Mouse (Mus musculus): ENCODE measurements at regions not wholly inside any gene's neighbourhood (a gene's known extent, or its start where the extent isn't known, plus 50 kb on each side); places are given as distances from the start of the nearest gene placed in this dataset.

DNA sequence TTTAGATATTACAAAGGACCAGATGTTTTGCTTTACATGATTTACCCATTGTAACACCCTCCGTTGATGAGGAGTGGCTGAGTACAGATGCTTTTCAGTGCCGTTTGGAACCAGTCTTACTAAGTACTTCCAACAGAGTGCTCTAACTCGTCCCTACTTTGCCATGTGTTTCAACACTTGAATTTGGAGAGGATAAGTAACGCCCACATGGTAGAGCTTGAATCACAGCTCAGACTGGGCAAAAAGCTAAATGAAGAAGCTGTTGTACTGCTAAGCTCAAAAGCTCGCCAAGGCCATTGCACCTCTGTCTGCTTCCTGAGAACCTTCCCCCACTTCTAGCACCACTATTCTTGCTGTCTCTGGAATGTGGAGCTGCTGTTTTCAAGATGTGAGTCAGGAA is 471.1 kb downstream of the Nfib start:
- intact Hi-C loops (cut with DNase I) = no loop called here

GRCm38 (mm10) chr4:82226197-82227119 is 479.1 kb downstream of the Nfib start:
- intact Hi-C loops (cut with DNase I) = no loop called here
- DNase-seq = no peak

More for the DNA sequence above, 471.1 kb downstream of the Nfib start:
- DNase-seq = no peak

DNA sequence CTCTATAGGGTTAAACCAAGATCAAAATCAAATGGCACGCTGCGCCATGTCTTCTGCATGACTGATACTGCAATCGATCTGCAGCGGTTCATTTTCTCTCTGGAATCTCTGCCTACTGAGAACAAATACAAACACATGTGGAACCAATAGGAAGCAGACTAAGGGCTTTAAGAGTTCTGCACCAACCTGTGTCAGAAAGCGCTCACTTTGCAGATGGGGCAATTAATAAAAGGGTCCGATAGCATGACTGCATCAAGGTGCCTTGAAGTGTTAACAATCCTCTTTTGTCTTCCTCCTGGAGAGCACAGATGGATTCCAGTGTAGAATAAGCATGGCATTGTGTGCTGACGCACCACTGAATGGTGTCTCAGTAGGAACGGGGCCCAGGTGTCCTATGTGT is 484.8 kb downstream of the Nfib start:
- intact Hi-C loops (cut with DNase I) = no loop called here

DNA sequence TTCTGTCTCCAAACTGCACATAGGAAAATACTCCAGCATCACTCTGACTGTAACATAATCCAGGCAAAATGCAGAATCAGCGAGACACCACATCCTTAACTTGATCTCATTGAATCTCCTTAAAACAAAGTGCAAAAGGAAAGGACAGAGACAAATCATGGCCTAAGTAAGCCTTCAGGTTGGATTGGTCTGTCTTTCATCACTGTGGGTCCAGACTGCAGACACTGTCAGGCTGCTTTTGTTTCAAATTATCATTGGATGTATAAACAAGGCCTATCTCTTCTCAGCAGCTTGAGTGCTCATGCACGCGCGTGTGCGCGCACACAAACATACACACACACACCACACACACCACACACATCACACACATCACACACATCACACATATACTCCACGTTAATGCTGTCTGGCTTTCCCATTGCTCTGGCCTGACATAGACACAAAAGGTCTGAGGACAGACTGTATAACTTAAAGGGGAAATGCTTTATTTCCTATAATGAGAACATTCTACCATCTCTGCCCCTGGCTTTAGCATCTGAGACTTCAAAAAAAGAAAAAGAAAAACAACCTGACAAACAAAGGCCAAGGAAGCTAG is 485.3 kb downstream of the Nfib start:
- intact Hi-C loops (cut with DNase I) = no loop called here
- no peak for DNase-seq

More for the DNA sequence above, 484.8 kb downstream of the Nfib start:
- no peak for DNase-seq

DNA sequence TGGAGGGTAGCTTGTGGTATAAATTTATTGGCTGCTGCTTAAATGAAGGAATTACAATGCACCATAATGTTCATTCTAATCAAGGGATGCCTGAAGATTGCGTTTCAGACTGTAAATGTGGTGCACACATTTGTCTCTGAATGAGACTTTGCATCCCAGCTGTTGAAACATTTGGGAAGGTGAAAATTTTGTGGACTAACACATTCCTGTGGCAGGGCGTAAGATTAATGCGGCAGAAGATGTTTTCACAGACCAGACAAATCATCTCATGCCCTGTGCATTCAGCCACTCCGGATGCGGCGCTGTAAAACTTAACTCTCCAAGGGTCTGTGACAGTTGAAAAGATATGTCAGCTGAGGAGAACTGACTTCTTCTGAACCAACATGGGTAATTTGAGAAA is 486.9 kb downstream of the Nfib start:
- intact Hi-C loops (cut with DNase I) = no loop called here
- no peak for DNase-seq

- DNase-seq = no peak
- intact Hi-C loops (cut with DNase I) = no loop called here
Measured at GRCm38 (mm10) chr4:82207031-82207430, 498.5 kb downstream of the Nfib start.

GRCm38 (mm10) chr4:82200306-82200705 is 505.2 kb downstream of the Nfib start:
- DNase-seq = peak in 1 of 2 experiments; percentile 6
- intact Hi-C loops (cut with DNase I) = no loop called here

- no peak for DNase-seq
- intact Hi-C loops (cut with DNase I) = loop anchor here (10.0 kb wide), 1 partner anchor 64 kb away; no protein-coding TSS in a partner anchor
Measured at GRCm38 (mm10) chr4:82199118-82199517, 506.4 kb downstream of the Nfib start.

GRCm38 (mm10) chr4:82197611-82198010 is 507.9 kb downstream of the Nfib start:
- intact Hi-C loops (cut with DNase I) = loop anchor here (10.0 kb wide), 1 partner anchor 63 kb away; no protein-coding TSS in a partner anchor
- peak in 1 of 2 experiments; percentile 17 for DNase-seq

DNA sequence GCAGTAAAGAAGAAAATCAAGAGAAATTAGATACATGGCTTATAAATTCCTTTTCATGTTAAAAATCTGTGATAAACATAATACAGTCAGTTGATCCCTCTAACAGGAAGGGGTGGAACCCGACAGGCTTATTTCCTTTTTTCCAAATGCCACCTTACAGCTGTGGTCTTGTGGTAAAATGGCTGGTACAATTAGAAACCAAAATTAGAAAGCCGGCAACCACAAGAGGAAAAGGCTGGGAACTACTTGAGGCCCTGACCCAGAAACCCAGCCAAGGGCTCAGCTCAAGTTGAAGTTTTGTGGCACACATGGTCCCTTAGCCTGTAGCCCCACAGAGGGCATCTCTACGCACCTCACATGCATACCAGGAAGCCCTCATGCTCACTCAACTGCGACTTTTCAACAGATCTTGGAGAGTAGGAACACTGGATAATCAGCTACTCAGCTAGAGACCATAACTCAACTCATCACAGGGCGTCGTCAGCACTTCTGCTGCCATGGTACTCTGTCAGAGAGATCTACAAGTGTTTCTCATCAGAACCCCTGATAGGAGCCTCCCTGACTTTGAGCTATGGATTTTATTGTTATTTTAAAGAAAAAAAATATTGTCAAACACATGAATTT is 509.4 kb downstream of the Nfib start:
- intact Hi-C loops (cut with DNase I) = loop anchor here (10.0 kb wide), 1 partner anchor 61 kb away; no protein-coding TSS in a partner anchor
- no peak for DNase-seq

GRCm38 (mm10) chr4:82193905-82194304 is 511.6 kb downstream of the Nfib start:
- intact Hi-C loops (cut with DNase I) = loop anchor here (10.0 kb wide), 1 partner anchor 59 kb away; no protein-coding TSS in a partner anchor
- DNase-seq = no peak

DNA sequence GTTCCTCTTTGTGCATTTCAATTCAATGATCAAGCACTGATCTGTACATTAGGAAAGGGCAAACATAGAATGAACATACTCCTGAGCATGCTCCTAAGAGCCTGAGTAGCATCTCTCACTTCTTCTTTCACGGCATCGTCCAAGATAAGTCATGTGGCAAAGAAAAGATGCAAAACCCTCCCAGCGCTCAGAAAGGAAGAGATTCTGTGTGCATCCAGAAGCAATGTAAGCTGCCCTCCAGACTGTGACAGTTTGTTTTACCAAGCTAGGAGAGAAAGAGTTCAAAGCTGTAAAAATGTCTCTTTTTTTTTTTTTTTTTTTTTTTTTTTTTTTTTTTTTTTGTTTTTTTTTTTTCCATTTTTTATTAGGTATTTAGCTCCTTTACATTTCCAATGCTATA is 518.7 kb downstream of the Nfib start:
- no peak for DNase-seq
- intact Hi-C loops (cut with DNase I) = no loop called here

DNA sequence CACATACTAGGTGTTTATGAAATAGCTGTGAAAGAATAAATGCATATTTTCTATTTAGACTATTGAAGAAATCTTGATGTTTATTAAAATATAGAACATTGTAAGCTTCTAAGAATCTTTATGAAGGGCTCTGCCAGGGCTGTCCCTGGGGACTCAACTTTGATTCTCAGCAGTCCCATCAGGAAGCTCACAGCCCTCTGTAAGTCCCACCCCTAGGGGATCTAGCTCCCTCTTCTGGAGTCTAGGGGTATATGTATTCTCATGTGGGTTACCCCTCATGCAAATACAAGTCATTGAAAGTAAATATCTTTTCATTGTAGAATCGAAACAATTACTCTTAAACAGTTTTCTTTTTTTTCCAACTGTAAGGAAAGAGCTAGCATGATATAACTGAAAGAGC is 521.6 kb downstream of the Nfib start:
- intact Hi-C loops (cut with DNase I) = no loop called here
- DNase-seq = no peak

- intact Hi-C loops (cut with DNase I) = no loop called here
- DNase-seq = no peak
Measured at GRCm38 (mm10) chr4:82178112-82178511, 527.4 kb downstream of the Nfib start.

GRCm38 (mm10) chr4:82176723-82177122 is 528.8 kb downstream of the Nfib start:
- intact Hi-C loops (cut with DNase I) = no loop called here
- no peak for DNase-seq

DNA sequence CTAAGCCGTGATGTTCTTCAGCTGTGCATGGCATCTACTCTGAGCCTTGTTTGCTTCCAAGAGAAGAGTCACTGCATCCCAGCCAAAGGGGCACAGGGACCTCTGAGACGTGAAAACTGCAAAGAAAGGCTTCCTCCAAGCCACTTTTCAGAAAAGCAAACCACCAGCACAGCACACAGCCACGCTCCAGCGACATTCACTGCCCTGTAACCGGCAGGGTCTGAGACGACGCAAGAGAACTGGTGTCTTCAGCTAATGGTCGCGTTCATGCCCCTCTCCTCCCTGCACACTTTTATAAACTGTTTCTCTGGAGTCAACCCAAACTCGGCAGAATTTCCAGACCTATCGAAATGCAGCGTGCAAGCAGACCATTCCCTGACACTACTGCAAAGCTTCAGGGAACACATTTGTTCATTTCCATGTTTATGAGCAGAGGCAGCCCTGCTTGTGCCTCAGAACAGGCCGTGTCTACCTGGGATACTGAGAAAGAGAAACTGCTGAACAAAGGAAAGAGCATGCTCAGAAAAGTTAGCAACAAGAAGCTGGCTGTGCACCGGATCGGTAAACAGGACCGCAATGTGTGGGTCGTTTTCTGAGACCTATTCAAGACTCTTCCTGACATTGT is 532.0 kb downstream of the Nfib start:
- intact Hi-C loops (cut with DNase I) = no loop called here
- no peak for DNase-seq

DNA sequence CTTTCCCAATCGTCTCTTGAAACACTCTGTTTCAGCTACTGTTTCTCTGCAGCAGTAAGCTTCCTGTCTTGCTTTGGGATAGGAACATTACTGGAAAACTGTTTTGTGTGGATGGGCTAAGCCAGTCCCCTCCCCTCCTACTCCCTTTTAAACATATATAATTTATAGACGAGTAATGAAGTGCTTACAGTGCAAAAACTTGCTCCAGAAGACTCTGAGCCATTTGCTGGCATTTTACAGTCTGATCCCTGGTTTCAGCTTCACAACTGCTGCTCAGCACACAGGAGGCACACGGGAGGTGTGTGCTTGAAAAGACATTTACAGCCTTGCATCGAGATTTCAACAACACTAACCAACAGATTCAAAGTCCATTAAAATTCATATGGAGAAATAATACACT is 534.6 kb downstream of the Nfib start:
- no peak for DNase-seq
- intact Hi-C loops (cut with DNase I) = no loop called here

DNA sequence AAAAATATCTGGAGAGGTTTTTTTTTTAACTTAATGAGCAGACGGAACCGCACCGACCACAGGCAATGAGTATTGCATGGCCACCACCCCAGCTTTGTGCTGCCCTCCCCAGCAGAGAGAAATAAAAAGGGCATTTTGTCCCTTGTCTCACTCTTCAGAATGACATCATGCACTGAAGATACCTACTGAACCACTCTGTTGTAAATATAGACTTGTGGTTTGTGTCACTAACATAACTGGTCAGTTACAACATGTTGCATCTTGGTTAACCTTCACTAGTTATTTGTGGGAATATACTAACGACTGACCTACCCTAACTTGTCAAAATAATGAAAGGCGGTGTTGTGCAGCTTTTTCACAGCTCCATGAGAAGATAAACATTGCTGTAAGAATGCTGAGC is 537.5 kb downstream of the Nfib start:
- no peak for DNase-seq
- intact Hi-C loops (cut with DNase I) = no loop called here

DNA sequence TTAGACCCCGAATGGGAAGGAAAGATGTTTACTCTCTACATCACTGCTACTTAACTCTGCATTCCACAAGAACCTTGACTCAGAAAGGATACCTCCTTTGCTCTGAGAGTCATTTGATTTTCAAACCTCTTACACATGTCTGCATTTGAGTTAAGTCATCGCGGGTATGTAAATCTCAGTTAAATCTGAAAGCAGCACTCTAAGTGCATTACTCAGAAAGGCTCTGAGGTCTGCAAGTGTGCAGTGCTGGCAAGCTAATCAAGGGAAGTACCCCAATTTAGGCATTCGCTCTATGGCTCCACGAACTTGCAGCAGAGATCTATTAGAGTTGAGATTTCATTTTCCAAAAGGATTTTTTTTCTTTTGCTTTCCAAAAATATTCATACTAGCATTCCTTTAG is 538.2 kb downstream of the Nfib start:
- intact Hi-C loops (cut with DNase I) = no loop called here

DNA sequence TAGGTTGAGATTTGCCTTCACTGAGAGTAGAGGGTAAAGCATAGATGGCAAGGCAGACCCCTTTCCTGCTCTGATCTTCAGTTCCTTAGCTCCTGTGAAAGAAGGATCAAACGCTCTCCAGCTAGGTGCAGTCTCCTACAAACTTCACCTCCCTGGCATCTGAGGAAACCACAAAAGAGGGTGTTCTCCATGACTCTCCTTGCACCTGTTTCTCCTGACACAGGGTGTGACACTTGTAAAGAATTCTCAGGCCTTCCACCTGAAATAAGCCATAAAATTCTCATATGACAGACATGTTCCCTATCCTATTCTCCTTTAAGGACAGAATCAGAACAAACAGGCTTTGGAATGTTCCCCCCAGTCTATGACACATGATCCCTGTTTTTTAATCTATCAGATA is 538.7 kb downstream of the Nfib start:
- intact Hi-C loops (cut with DNase I) = no loop called here

More for the DNA sequence above, 538.2 kb downstream of the Nfib start:
- DNase-seq = no peak

GRCm38 (mm10) chr4:82166087-82166486 is 539.5 kb downstream of the Nfib start:
- intact Hi-C loops (cut with DNase I) = no loop called here

More for the DNA sequence above, 538.7 kb downstream of the Nfib start:
- no peak for DNase-seq

More at GRCm38 (mm10) chr4:82166087-82166486, 539.5 kb downstream of the Nfib start:
- no peak for DNase-seq

Data from heart, postnatal 14 days (tissue).